Mouse (Mus musculus) hindbrain, postnatal 0 days (tissue): ENCODE results near the gene Anapc10. TPM values are rescaled to one million over a fixed set of nuclear protein-coding genes. Genes with fewer than 3 reads are reported as not detected.

Experiments used
- ATAC-seq: fragments of 200-750 bp; cut with Nextera tagmentation; 2 replicates; pipeline ENCODE4 v1.8.0; 2017; ENCODE audit warnings: mild to moderate bottlenecking, moderate TSS enrichment, moderate library complexity
- DNase-seq: peaks from one replicate; pipeline ENCODE4 v3.0.0-alpha.2; 2015; ENCODE audit warnings: low spot score
- H3K27ac ChIP-seq: fragments of 300-500 bp; sonication (generic); 2 replicates; pipeline ENCODE4 v1.5.1; 2014; ENCODE audit warnings: mild to moderate bottlenecking
- H3K27me3 ChIP-seq: fragments of 300-500 bp; sonication (generic); 2 replicates; pipeline ENCODE4 v1.6.1; 2014; ENCODE audit warnings: low read length, mixed read lengths; ENCODE audit not compliant: insufficient read depth
- H3K36me3 ChIP-seq: fragments of 300-500 bp; sonication (generic); 2 replicates; pipeline ENCODE4 v1.6.1; 2014; ENCODE audit warnings: low read length, mixed read lengths; ENCODE audit not compliant: insufficient read depth
- H3K4me1 ChIP-seq: fragments of 300-500 bp; sonication (generic); 2 replicates; pipeline ENCODE4 v1.6.1; 2014; ENCODE audit warnings: antibody characterized with exemption, low read length, mixed read lengths; ENCODE audit not compliant: insufficient read depth
- H3K4me2 ChIP-seq: fragments of 300-500 bp; sonication (generic); 2 replicates; pipeline ENCODE4 v1.6.1; 2014; ENCODE audit warnings: low read depth, mild to moderate bottlenecking, low read length, moderate library complexity, mixed read lengths
- H3K4me3 ChIP-seq: fragments of 300-500 bp; sonication (generic); 2 replicates; pipeline ENCODE4 v1.5.1; 2014; ENCODE audit warnings: low read length
- H3K9ac ChIP-seq: fragments of 300-500 bp; sonication (generic); replicated peaks from 2 replicates; pipeline ENCODE4 v1.6.1; 2014; ENCODE audit warnings: mild to moderate bottlenecking, low read length, moderate library complexity, mixed read lengths
- H3K9me3 ChIP-seq: fragments of 300-500 bp; sonication (generic); 2 replicates; pipeline ENCODE4 v1.6.1; 2016; ENCODE audit warnings: low read length, mixed read lengths
- CTCF ChIP-seq: IDR thresholded peaks from 2 replicates; pipeline ENCODE4 v1.5.1; 2016; ENCODE audit warnings: antibody characterized with exemption, control low read depth, low read depth
- WGBS: fragments of 180-500 bp; shearing (Covaris S2); extraction: QIAGEN DNeasy Blood & Tissue Kit; methylation state at CpG from one replicate; pipeline ENCODE4 v1.1.7; 2014; 5-methylcytosine and 5-hydroxymethylcytosine counted together
- polyA plus RNA-seq: library from polyadenylated mRNA; unstranded; fragments of >200 nt; fragmentation: Nextera tagmentation; extraction: Ambion mirVana; gene quantifications from 2 replicates; pipeline ENCODE4 v1.2.1, GENCODE M21; 2015
- total RNA-seq: library from RNA; depleted of rRNA; stranded (reverse); fragments of >200 nt; gene quantifications from 2 replicates; pipeline ENCODE4 v1.2.3, GENCODE M21; 2014; rRNA removed

Gene Anapc10
- total and polyA plus RNA-seq, 2 experiments from 2014 or later: 5.4 to 40.7 TPM

DNA sequence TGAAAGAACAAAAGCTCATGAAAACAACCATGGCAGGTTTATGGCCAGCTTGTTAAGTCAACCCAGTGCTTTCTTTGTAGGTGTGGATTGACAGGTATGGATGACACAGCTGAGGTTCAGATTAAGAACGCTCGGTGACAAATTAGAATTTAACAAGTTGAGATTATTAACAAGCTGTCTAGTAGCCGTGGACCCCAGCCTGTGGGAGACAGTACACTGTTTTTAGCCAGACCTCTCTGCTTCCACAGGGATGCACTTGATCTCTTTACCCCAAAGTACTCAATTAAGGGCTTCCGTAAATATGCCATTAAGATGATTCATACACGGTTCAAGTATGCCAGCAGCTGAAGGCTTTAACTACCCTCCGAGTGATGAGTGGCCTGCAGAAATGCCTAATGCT lies 95.4 kb downstream of the Anapc10 start:
- WGBS: 62% methylated on average over 6 of the region's 6 CpGs
- no peaks in the 10 kb centered on the region for H3K9me3 ChIP-seq
- no peak overlapping the region for H3K4me3 ChIP-seq

DNA sequence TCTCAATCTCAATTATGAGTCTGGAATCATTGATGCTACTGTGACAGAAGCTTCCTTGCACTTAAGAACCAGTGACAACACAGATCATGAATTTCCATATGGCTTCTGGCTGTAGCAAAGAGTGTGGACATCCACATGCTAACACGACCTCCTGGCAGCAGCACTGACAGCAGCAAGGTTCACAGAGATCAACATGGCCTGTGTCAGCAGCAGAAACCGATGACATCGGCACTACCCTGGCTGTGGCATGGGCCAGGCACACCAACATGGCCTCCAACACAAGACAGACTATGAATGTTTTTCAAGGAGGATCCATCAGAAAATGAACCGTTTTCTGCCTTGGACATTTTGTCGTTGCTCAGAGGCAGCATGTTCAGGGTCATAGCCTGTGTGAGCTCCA lies 114.9 kb downstream of the Anapc10 start:
- 90% methylated on average over 5 of the region's 5 CpGs for WGBS
- no peak for ATAC-seq
- H3K27ac ChIP-seq: no peak overlapping the region

More for the DNA sequence above, 95.4 kb downstream of the Anapc10 start:
- Histone ChIP-seq H3K27ac (no peak overlapping the region), H3K4me2 (no peak overlapping the region), H3K27me3 (no peaks in the 10 kb centered on the region), H3K4me1 (no peaks in the 10 kb centered on the region), H3K9ac (no peak overlapping the region), H3K36me3 (no peaks in the 10 kb centered on the region)
- DNase-seq (no peak), ATAC-seq (no peak)
- no peak for TF ChIP-seq CTCF

More for the DNA sequence above, 114.9 kb downstream of the Anapc10 start:
- Histone ChIP-seq H3K27me3 (no peaks in the 10 kb centered on the region), H3K9ac (no peak overlapping the region), H3K4me1 (0 out of 2 replicates have a peak, but pooled peaks cover 3% of the 10 kb centered on the region), H3K36me3 (no peaks in the 10 kb centered on the region), H3K9me3 (no peaks in the 10 kb centered on the region), H3K4me2 (no peak overlapping the region), H3K4me3 (no peak overlapping the region)
- DNase-seq: no peak
- no peak for TF ChIP-seq CTCF

Other genes starting within 250 kb of the Anapc10 start
- gene Otud4, start 72.2 kb upstream of the Anapc10 start, total RNA-seq: 24.2 and 26.0 TPM in 2 replicates
- gene Otud4, start 72.2 kb upstream of the Anapc10 start, polyA plus RNA-seq: 6.1 TPM in 2 replicates
- 78.5 and 83.5 TPM in 2 replicates for gene Abce1, start 80 bp upstream of the Anapc10 start, total RNA-seq
- 61.3 and 61.5 TPM in 2 replicates for gene Abce1, start 80 bp upstream of the Anapc10 start, polyA plus RNA-seq